Mouse (Mus musculus) lung, embryonic 16.5 days (tissue): ENCODE results near the gene B230104I21Rik. TPM values are rescaled to one million over a fixed set of nuclear protein-coding genes. Genes with fewer than 3 reads are reported as not detected.

ENCODE experiments used
- ATAC-seq: fragments of 200-750 bp; cut with Nextera tagmentation; 2 replicates; pipeline ENCODE4 v1.8.0; 2017; ENCODE audit warnings: low read depth, mild to moderate bottlenecking, moderate library complexity
- H3K27ac ChIP-seq: fragments of 300-500 bp; sonication (generic); 2 replicates; pipeline ENCODE4 v1.5.1; 2014; ENCODE audit warnings: mild to moderate bottlenecking, control low read depth, low read length
- H3K27me3 ChIP-seq: fragments of 300-500 bp; sonication (generic); 2 replicates; pipeline ENCODE4 v1.6.1; 2014; ENCODE audit warnings: low read depth, low read length, mixed read lengths; ENCODE audit not compliant: control insufficient read depth, insufficient read depth
- H3K36me3 ChIP-seq: fragments of 300-500 bp; sonication (generic); 2 replicates; pipeline ENCODE4 v1.6.1; 2014; ENCODE audit warnings: low read length; ENCODE audit not compliant: control insufficient read depth, insufficient read depth
- H3K4me1 ChIP-seq: fragments of 300-500 bp; sonication (generic); replicated peaks from 2 replicates; pipeline ENCODE4 v1.6.1; 2014; ENCODE audit warnings: low read length, mixed read lengths; ENCODE audit not compliant: control insufficient read depth, insufficient read depth
- H3K4me2 ChIP-seq: fragments of 300-500 bp; sonication (generic); 2 replicates; pipeline ENCODE4 v1.6.1; 2014; ENCODE audit warnings: low read depth, low read length, control low read depth
- H3K4me3 ChIP-seq: fragments of 300-500 bp; sonication (generic); 2 replicates; pipeline ENCODE4 v1.5.1; 2014; ENCODE audit warnings: mild to moderate bottlenecking, low read length, control low read depth
- H3K9ac ChIP-seq: fragments of 300-500 bp; sonication (generic); 2 replicates; pipeline ENCODE4 v1.6.1; 2014; ENCODE audit warnings: low read length, control low read depth
- H3K9me3 ChIP-seq: fragments of 300-500 bp; sonication (generic); 2 replicates; pipeline ENCODE4 v1.6.1; 2016; ENCODE audit warnings: low read length; ENCODE audit not compliant: control insufficient read depth
- WGBS: fragments of 180-500 bp; shearing (Covaris S2); extraction: QIAGEN DNeasy Blood & Tissue Kit; methylation state at CpG from one replicate; pipeline ENCODE4 v1.1.7; 2014; 5-methylcytosine and 5-hydroxymethylcytosine counted together
- polyA plus RNA-seq: library from polyadenylated mRNA; unstranded; fragments of >200 nt; fragmentation: Nextera tagmentation; extraction: Ambion mirVana; gene quantifications from 2 replicates; pipeline ENCODE4 v1.2.1, GENCODE M21; 2015

B230104I21Rik gene
- polyA plus RNA-seq, 1 experiment from 2014 or later, result not detected

- Histone ChIP-seq H3K4me3 (no peak overlapping the region), H3K4me1 (peaks cover 24% of the 10 kb centered on the region), H3K9me3 (no peaks in the 10 kb centered on the region), H3K36me3 (no peaks in the 10 kb centered on the region), H3K27ac (no peak overlapping the region), H3K9ac (no peak overlapping the region), H3K4me2 (no peak overlapping the region), H3K27me3 (no peaks in the 10 kb centered on the region)
- WGBS, result 84% methylated on average over 14 of the region's 14 CpGs
- no peak for ATAC-seq
Observed at GRCm38 (mm10) chr4:154396652-154397301, 60.9 kb downstream of the B230104I21Rik start.

Other genes starting within 250 kb of the B230104I21Rik start
- gene Trp73, start 195.9 kb upstream of the B230104I21Rik start, polyA plus RNA-seq, result 3.4 and 5.2 TPM in 2 replicates
- gene Wrap73, start 193.8 kb upstream of the B230104I21Rik start, polyA plus RNA-seq, result 36.0 and 39.2 TPM in 2 replicates
- 144 and 148 TPM in 2 replicates for gene Tprgl, start 175.5 kb upstream of the B230104I21Rik start, polyA plus RNA-seq
- gene Megf6, start 165.4 kb upstream of the B230104I21Rik start, polyA plus RNA-seq, result 23.4 and 28.2 TPM in 2 replicates
- gene Arhgef16, start 34.5 kb upstream of the B230104I21Rik start, polyA plus RNA-seq, result 25.4 and 26.0 TPM in 2 replicates